Mouse (Mus musculus): ENCODE measurements around the gene Acot6. TPM values are rescaled to one million over a fixed set of nuclear protein-coding genes. Genes with fewer than 3 reads are reported as not detected.

The Acot6 gene
- polyA plus RNA-seq, 1 experiment, result not detected

DNA sequence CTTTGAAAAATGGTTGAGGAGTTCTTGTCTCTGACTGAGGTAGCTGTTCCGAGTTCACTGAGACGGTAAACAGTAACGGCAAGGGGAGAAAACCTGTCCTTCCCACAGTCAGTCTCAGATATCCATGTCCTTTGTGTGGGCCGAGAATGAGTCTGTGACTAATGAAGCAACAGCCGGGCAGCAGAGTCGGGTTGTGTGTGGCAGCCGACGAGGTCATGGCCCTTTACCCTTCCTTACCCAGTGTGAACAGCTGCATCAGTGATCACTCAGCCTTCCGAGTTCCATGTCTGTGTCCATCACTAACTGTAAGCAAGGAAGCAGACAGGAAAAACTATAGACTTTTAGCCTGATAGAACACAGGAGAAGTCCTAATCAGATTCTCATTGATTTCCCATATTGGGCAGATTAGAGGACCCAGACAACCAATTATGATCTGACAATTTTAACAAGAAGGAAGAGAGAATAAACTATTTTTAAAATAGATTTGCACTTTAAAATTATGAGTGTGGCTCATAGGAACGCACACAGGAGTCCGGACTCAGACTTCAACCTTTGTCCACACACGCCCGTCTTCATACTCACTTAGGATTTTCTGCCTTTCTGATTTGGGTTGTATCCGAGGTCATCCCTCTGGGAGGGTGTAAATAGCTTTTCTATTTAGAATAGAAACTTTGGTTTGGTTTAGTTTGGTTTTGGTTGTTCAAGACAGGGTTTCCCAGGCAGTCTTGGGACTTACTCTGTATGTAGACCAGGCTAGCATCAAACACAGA is 42.0 kb downstream of the Acot6 start:
- Histone ChIP-seq H3K27ac (ENCODE audit: insufficient read depth, low read depth, low read length) (no peak overlapping the region), H3K4me1 (ENCODE audit: control insufficient read depth, insufficient read depth, low read length) (peaks cover 11% of the 10 kb centered on the region), H3K4me3 (ENCODE audit: insufficient read depth, low read depth, low read length) (no peak overlapping the region)
- TF ChIP-seq POLR2A (IDR thresholded peaks at IDR 0.05; ENCODE audit: insufficient read depth, low read depth, low read length), result no peak
- no peak for TF ChIP-seq CTCF (IDR thresholded peaks at IDR 0.05; ENCODE audit: insufficient read depth, low read depth, low read length)
- 72% methylated on average over 14 of the region's 14 CpGs for WGBS

DNA sequence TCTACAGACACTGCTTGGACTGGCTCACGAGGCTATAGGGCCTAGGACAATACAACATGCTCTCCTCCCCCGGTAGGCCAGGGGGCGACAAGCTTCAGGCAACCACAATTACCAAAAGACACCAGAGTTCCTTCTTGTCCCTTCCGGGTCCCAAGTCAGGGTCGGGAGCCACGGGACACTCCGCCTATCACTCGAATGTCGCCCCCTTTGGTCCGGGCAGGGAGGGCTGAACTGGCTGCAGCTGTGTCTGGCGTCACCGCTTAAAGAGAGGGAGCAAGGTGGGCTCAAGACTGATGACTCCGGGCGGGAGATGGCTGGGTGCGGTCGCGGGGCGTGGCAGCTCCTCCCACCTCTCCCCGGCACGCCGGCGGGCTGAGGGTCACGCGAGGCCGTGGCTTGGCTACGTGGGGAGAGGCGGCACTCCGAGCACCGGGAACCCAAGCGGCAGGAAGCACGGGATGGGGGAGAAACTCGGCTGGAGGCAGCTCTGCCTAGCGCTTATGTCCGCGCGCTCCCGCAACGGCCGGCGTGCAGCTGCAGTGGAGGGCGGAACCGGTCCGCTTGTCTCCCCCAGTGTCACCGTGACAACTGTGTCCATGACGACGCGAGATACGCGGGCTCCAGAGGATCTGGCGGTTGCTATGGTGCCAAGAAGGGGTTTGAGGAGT is 47.6 kb downstream of the Acot6 start, which contains the start of gene Pnma1:
Pnma1 (minus strand) TSS at position 536 of the 668 bp plus-strand sequence.
- peak within 1 kb of the TSS; percentile 77 for H3K4me3 ChIP-seq (ENCODE audit: insufficient read depth, low read depth, low read length)
- peak within 1 kb of the TSS; percentile 71 for H3K27ac ChIP-seq (ENCODE audit: insufficient read depth, low read depth, low read length)
- 1% methylated on average over 50 of the region's 50 CpGs for WGBS
- peaks cover 28% of the 10 kb centered on the region for H3K4me1 ChIP-seq (ENCODE audit: control insufficient read depth, insufficient read depth, low read length)
- peak; percentile 26; the same call in 1 of the 2 replicates for TF ChIP-seq POLR2A (IDR thresholded peaks at IDR 0.05; ENCODE audit: insufficient read depth, low read depth, low read length)
- TF ChIP-seq CTCF (IDR thresholded peaks at IDR 0.05; ENCODE audit: insufficient read depth, low read depth, low read length), result 0 out of 2 replicates have a peak, but pooled peaks have one; percentile 27

DNA sequence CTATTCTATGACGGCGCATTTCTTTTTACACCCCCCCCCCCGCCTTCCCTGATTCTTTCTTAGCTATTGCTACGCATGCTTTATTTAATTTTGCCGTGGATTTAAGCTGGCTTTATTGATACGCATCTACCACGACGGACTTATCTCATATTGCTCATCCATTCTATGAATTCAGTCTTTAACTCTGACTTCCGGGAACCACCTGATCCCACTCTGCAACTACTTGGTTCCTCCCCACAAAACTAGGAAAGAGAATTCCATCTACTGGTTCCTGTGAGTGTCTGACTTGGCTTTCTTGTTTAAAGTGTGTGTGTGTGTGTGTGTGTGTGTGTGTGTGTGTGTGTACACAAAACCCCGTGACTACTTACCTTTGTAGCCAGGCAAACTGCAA is 48.2 kb downstream of the Acot6 start:
- peak overlapping the region; percentile 71 for H3K27ac ChIP-seq (ENCODE audit: insufficient read depth, low read depth, low read length)
- H3K4me3 ChIP-seq (ENCODE audit: insufficient read depth, low read depth, low read length), result peak overlapping the region; percentile 77
- WGBS, result 4% methylated on average over 10 of the region's 10 CpGs
- peaks cover 28% of the 10 kb centered on the region for H3K4me1 ChIP-seq (ENCODE audit: control insufficient read depth, insufficient read depth, low read length)
- TF ChIP-seq CTCF (IDR thresholded peaks at IDR 0.05; ENCODE audit: insufficient read depth, low read depth, low read length), result no peak
- no peak; the same call in 1 of the 2 replicates for TF ChIP-seq POLR2A (IDR thresholded peaks at IDR 0.05; ENCODE audit: insufficient read depth, low read depth, low read length)

DNA sequence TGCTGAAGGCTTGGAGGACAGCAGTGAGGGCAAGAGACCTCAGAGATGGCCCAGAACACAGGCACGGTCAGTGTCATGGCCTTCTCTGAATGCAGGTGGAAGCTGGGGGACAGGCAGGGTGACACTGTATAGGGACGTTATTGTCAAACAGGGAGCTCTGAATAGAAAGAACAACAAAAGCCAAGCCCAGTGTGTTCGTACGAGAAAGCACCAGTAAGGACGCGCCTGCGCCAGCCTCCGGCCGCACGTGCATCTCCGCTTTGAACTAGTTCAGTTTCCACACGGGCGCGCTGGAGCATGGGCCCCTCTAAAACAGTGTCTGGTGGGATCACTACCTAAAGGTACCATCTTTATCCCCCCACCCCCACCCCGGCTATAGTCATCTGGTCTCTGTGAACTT is 49.5 kb downstream of the Acot6 start:
- TF ChIP-seq POLR2A (IDR thresholded peaks at IDR 0.05; ENCODE audit: insufficient read depth, low read depth, low read length) (no peak), CTCF (IDR thresholded peaks at IDR 0.05; ENCODE audit: insufficient read depth, low read depth, low read length) (no peak)
- no peak overlapping the region for H3K4me3 ChIP-seq (ENCODE audit: insufficient read depth, low read depth, low read length)
- H3K4me1 ChIP-seq (ENCODE audit: control insufficient read depth, insufficient read depth, low read length), result peaks cover 32% of the 10 kb centered on the region
- H3K27ac ChIP-seq (ENCODE audit: insufficient read depth, low read depth, low read length), result peak overlapping the region; percentile 76; the same call in 1 of the 2 replicates
- WGBS, result 61% methylated on average over 15 of the region's 15 CpGs

GRCm38 (mm10) chr12:84150976-84151375 is 50.5 kb downstream of the Acot6 start:
- Histone ChIP-seq H3K4me3 (ENCODE audit: insufficient read depth, low read depth, low read length) (no peak overlapping the region), H3K4me1 (ENCODE audit: control insufficient read depth, insufficient read depth, low read length) (peaks cover 33% of the 10 kb centered on the region), H3K27ac (ENCODE audit: insufficient read depth, low read depth, low read length) (no peak overlapping the region)
- no peak for TF ChIP-seq CTCF (IDR thresholded peaks at IDR 0.05; ENCODE audit: insufficient read depth, low read depth, low read length)
- no peak for TF ChIP-seq POLR2A (IDR thresholded peaks at IDR 0.05; ENCODE audit: insufficient read depth, low read depth, low read length)
- WGBS, result 66% methylated on average over 6 of the region's 6 CpGs

DNA sequence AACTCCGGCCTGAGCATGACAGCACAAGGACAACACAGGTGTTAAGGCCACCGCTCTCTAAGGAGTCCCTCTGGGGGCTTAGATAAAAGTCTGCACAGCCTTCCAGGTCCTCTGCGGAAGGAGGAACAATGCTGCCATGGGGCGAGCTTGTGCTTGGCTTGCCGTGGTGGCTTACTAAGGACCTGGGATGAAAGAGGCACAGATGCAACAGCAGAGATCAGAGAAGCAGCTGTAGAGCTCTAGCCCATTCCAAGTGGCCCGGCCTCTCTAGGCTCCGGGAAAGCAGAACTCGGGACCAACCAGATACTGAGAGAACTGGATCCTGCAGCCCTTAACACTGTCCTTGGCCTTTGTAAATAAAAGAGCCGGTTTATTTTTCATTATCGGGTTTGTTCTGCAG is 51.5 kb downstream of the Acot6 start:
- TF ChIP-seq CTCF (IDR thresholded peaks at IDR 0.05; ENCODE audit: insufficient read depth, low read depth, low read length), result no peak
- no peak for TF ChIP-seq POLR2A (IDR thresholded peaks at IDR 0.05; ENCODE audit: insufficient read depth, low read depth, low read length)
- no peak overlapping the region for H3K4me3 ChIP-seq (ENCODE audit: insufficient read depth, low read depth, low read length)

DNA sequence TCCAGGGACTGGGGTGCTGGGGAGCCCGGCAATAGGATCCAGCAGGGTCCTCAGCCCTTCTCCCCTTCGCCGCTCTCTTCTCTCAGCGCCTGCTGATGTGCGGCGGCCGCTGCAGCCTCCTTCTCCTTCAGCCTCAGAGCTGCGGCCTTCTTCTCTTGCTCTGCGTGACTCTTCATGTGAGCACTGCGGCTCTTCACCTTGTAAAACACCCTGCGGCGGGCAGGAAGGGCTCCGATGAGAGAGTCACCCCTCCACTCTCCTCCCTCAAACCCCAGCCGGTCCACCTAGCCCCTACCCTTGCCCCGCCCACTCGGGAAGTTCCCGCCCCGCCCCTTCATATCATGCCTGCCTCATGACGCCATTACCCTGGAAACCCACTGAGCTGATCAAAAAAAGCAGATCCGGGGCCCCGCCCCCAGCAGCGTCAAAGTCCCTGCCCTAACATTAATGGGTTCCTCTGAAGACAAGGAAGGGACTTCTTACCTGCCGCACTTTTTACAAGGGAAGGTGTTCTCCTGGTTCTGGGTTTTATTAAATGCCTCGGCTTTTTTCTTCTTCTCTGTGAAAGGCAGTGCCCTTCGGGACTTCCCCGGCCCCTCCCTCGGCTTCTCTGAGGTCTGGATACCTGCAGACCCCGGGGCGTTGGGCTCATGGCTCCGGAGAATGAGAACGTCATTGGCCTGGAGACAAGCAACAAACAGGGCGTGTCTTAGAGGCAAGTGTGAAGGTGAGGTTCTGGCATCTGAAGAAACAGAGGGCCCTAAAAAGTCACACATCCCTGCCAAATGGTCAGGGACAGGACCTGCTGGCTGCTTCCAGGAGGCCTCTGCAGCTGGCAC is 52.1 kb downstream of the Acot6 start:
- peaks cover 21% of the 10 kb centered on the region for H3K4me1 ChIP-seq (ENCODE audit: control insufficient read depth, insufficient read depth, low read length)
- 75% methylated on average over 32 of the region's 32 CpGs for WGBS
- TF ChIP-seq CTCF (IDR thresholded peaks at IDR 0.05; ENCODE audit: insufficient read depth, low read depth, low read length) (no peak), POLR2A (IDR thresholded peaks at IDR 0.05; ENCODE audit: insufficient read depth, low read depth, low read length) (no peak)
- H3K4me3 ChIP-seq (ENCODE audit: insufficient read depth, low read depth, low read length), result no peak overlapping the region
- no peak overlapping the region for H3K27ac ChIP-seq (ENCODE audit: insufficient read depth, low read depth, low read length)

More for the DNA sequence above, 51.5 kb downstream of the Acot6 start:
- no peak overlapping the region for H3K27ac ChIP-seq (ENCODE audit: insufficient read depth, low read depth, low read length)
- 86% methylated on average over 10 of the region's 10 CpGs for WGBS
- H3K4me1 ChIP-seq (ENCODE audit: control insufficient read depth, insufficient read depth, low read length), result peaks cover 28% of the 10 kb centered on the region

DNA sequence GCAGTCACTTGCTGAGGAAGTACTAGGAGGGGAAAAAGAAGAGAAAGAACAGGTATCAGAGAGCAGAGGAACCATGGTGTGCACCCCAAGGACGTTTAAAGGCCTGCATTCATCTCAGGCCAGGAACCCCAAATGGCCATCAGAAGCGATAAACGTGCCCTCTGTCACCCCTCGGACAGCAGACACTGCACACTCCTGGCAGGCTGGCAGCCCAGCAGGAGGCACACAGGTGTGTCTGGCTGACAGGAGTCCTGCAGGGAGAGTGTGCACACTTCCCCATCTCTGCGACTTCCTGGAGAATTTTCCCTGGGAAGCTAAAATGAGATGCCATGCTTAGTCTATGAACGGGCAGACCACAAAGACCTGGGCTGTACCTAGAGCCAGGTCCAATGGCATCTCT is 53.0 kb downstream of the Acot6 start:
- Histone ChIP-seq H3K4me3 (ENCODE audit: insufficient read depth, low read depth, low read length) (no peak overlapping the region), H3K4me1 (ENCODE audit: control insufficient read depth, insufficient read depth, low read length) (peaks cover 20% of the 10 kb centered on the region), H3K27ac (ENCODE audit: insufficient read depth, low read depth, low read length) (no peak overlapping the region)
- WGBS, result 84% methylated on average over 6 of the region's 6 CpGs
- TF ChIP-seq CTCF (IDR thresholded peaks at IDR 0.05; ENCODE audit: insufficient read depth, low read depth, low read length), result no peak
- no peak for TF ChIP-seq POLR2A (IDR thresholded peaks at IDR 0.05; ENCODE audit: insufficient read depth, low read depth, low read length)
